Mouse (Mus musculus) cerebellum, adult 2 months (tissue): ENCODE data around the gene Bmp7.

Experiments used
- CTCF ChIP-seq: fragments of 200-500 bp; IDR thresholded peaks from 2 replicates; pipeline ENCODE4 v1.5.1; 2011; ENCODE audit warnings: low read depth, mild to moderate bottlenecking, control low read depth, low read length, moderate library complexity, borderline replicate concordance; ENCODE audit not compliant: insufficient read depth
- POLR2A ChIP-seq: fragments of 200-500 bp; IDR thresholded peaks from 2 replicates; pipeline ENCODE4 v1.6.1; 2011; ENCODE audit warnings: low read length, control low read depth, borderline replicate concordance; ENCODE audit not compliant: insufficient read depth

DNA sequence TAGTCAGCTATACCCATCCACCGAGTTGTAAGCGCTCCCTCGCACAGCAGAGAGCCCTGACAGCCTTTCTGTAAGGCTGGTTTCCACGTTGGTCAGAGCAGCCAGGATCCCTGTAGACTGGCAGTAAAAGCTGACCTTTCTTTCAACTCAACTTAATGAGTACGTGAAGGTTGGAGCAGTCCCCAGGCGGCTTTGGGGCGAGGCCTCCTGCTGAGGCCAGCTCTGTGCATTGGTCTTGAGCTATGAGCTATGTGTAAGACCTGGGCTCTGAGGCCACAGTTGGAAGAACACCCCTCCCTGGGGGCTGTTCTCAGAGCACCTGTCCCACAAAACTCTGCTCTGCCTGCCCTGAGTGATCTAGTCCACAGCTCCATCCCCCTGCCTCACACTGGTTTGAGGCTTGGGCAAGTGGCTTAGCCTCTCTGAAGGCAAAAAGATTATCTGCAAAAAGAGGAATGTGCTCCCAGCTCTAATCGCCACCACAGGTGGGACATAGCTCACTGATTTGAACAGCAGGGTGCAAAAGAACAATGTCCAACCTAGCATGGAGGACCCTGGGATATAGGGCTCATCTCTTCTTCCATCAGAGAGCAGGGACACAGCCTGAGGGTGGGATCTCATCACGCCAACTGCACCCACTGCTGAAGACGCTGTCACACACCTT is 100.7 kb downstream of the Bmp7 start:
- TF ChIP-seq CTCF (no peak), POLR2A (no peak)
